Mouse (Mus musculus) bone marrow, adult 2 months (tissue): ENCODE results near the gene Adam17. TPM values are rescaled to one million over a fixed set of nuclear protein-coding genes. Genes with fewer than 3 reads are reported as not detected.

Experiments
- H3K27ac ChIP-seq: fragments of 200-500 bp; 2 replicates; pipeline ENCODE4 v1.5.1; 2012; ENCODE audit warnings: low read depth, mild to moderate bottlenecking, control low read depth, inconsistent platforms, low read length; ENCODE audit not compliant: control insufficient read depth, poor library complexity, insufficient read depth
- H3K4me1 ChIP-seq: fragments of 200-500 bp; 2 replicates; pipeline ENCODE4 v1.6.1; 2011; ENCODE audit warnings: low read length; ENCODE audit not compliant: control insufficient read depth, insufficient read depth
- H3K4me3 ChIP-seq: fragments of 200-500 bp; replicated peaks from 2 replicates; pipeline ENCODE3; 2011; ENCODE audit warnings: mild to moderate bottlenecking, low read depth, low read length, control low read depth; ENCODE audit not compliant: control insufficient read depth
- CTCF ChIP-seq: fragments of 200-500 bp; IDR thresholded peaks from 2 replicates; pipeline ENCODE4 v1.5.1; 2011; ENCODE audit warnings: low read length, control low read depth; ENCODE audit not compliant: control insufficient read depth, insufficient read depth
- POLR2A ChIP-seq: fragments of 200-500 bp; IDR thresholded peaks from 2 replicates; pipeline ENCODE4 v1.6.1; 2011; ENCODE audit warnings: low read depth, mild to moderate bottlenecking, control low read depth, low read length, borderline replicate concordance; ENCODE audit not compliant: control insufficient read depth
- WGBS: fragments of 180-500 bp; shearing (Covaris S2); methylation state at CpG from one replicate; pipeline ENCODE4 v1.1.7; 2018; 5-methylcytosine and 5-hydroxymethylcytosine counted together
- polyA plus RNA-seq: library from polyadenylated mRNA; stranded (reverse); fragments of >200 nt; gene quantifications from 2 replicates; pipeline ENCODE4 v1.2.4, GENCODE M21; 2011; ENCODE audit warnings: low replicate concordance; ENCODE audit not compliant: missing spikeins, insufficient read depth, insufficient read length

Gene Adam17
- 18.2 and 45.1 TPM in 2 replicates for polyA plus RNA-seq

GRCm38 (mm10) chr12:21373100-21373819 is at the start of gene Adam17:
Gene Adam17 (minus strand): TSS chr12:21373632.
- Histone ChIP-seq H3K27ac (peak within 1 kb of the TSS; percentile 89), H3K4me1 (peaks cover 2% of the 10 kb centered on the region; the same call in 1 of the 2 replicates), H3K4me3 (peak within 1 kb of the TSS; percentile 92)
- WGBS = under 1% methylated on average over 55 of the region's 55 CpGs
- peak; percentile 49; the same call in 1 of the 2 replicates for TF ChIP-seq CTCF
- peak; percentile 86 for TF ChIP-seq POLR2A

- H3K4me3 ChIP-seq = no peak overlapping the region
- no peak for TF ChIP-seq CTCF
- TF ChIP-seq POLR2A = no peak
Measured at GRCm38 (mm10) chr12:21418621-21419131, 45.2 kb upstream of the Adam17 start.

DNA sequence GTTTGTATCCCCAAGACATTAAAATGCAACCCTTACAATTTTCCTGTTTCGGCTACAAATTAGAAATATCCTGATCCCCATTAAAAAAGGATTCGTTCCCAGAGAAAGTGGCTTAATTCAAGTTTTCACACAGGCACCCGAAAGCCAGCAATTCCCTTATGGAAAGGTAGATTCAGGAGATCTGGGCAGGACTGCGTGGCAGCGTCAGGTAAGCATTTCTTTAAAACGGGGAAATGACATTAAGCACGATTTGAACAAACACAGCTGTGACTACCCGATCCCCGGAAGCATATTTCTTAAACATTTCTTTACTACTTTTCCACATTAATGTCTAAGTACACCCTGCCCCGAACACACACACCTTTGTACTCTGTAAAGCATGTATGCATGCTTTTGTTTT is 44.7 kb upstream of the Adam17 start:
- WGBS = 3% methylated on average over 10 of the region's 10 CpGs
- H3K4me1 ChIP-seq = no peaks in the 10 kb centered on the region

More at GRCm38 (mm10) chr12:21418621-21419131, 45.2 kb upstream of the Adam17 start:
- no peak overlapping the region for H3K27ac ChIP-seq
- 59% methylated on average over 11 of the region's 11 CpGs for WGBS
- H3K4me1 ChIP-seq = no peaks in the 10 kb centered on the region

GRCm38 (mm10) chr12:21417100-21418070 is 44.0 kb upstream of the Adam17 start, which contains the start of gene Ywhaq:
Gene Ywhaq (minus strand): TSS chr12:21417637.
- Histone ChIP-seq H3K27ac (peak within 1 kb of the TSS; percentile 99), H3K4me3 (peak within 1 kb of the TSS; percentile 91), H3K4me1 (no peaks in the 10 kb centered on the region)
- TF ChIP-seq CTCF = no peak
- peak; percentile 98 for TF ChIP-seq POLR2A
- WGBS = under 1% methylated on average over 103 of the region's 103 CpGs

More for the DNA sequence above, 44.7 kb upstream of the Adam17 start:
- Histone ChIP-seq H3K27ac (peak overlapping the region; percentile 85; the same call in 1 of the 2 replicates), H3K4me3 (peak overlapping the region; percentile 91)
- no peak for TF ChIP-seq CTCF
- TF ChIP-seq POLR2A = no peak

DNA sequence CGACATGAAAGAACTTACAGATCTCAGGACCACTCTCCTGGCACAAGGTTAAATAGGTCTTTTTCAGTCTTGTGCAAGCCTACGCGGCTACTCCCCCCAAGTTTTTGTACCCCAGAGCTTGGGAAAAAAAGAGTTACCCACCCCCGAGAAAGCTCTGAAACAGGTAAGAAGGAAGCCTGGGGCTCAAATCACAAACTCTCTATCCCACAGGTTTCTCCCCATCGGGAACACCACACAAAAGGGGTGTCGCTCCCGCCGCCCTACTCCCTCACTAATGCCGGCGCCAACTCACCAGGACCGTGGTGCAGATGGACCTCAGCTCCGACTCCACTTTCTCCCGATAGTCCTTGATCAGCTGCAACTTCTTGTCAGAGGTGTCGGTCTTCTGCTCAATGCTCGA is 43.1 kb upstream of the Adam17 start:
- H3K4me3 ChIP-seq = peak overlapping the region; percentile 87
- no peaks in the 10 kb centered on the region for H3K4me1 ChIP-seq
- 2% methylated on average over 14 of the region's 15 CpGs for WGBS
- peak overlapping the region; percentile 33 for H3K27ac ChIP-seq
- TF ChIP-seq POLR2A (no peak), CTCF (no peak)

DNA sequence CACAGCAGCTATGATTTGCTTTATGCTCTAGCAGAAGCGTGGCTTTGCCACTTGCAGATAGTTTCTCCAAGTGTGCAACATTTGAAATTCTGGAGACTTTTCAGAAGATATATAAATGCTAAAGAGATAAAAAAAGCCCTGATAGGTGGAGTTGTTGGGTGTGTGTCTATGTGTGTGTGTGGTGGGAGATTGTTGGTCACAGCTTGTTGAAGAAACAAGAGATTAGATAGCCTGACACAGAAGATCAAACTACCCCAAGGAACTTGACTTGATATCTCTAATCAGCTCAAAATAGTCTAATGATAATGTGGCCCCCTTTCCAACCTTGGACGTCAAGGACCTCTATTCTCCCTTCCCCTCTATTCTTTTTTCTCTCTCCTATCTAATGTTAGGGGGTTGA is 37.2 kb upstream of the Adam17 start:
- no peak for TF ChIP-seq CTCF
- TF ChIP-seq POLR2A = no peak
- Histone ChIP-seq H3K27ac (no peak overlapping the region), H3K4me1 (no peaks in the 10 kb centered on the region), H3K4me3 (no peak overlapping the region)
- 64% methylated on average over 2 of the region's 2 CpGs for WGBS

DNA sequence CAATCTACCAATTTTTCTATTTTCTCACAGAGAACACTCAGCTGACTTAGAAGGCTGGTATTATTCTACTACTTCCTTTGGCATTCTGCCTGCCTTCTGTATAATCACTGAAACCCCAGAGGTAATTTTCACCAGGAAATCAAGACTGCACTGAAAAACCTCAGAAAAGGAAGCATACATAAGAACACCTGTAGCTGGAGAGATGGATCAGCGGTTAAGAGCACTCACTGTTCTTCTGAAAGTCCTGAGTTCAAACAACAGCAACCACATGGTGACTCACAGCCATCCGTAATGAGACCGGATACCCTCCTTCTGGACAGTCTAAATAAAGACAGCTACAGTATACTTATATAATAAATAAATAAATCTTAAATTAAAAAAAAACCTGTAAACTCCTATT is 36.2 kb upstream of the Adam17 start:
- TF ChIP-seq POLR2A (no peak), CTCF (no peak)

More for the DNA sequence above, 36.2 kb upstream of the Adam17 start:
- Histone ChIP-seq H3K4me3 (no peak overlapping the region), H3K27ac (no peak overlapping the region), H3K4me1 (no peaks in the 10 kb centered on the region)
- 80% methylated on average over 3 of the region's 3 CpGs for WGBS
